Mouse (Mus musculus): Measurements from ENCODE around the gene Tnfsf11. TPM values are rescaled to one million over a fixed set of nuclear protein-coding genes. Genes with fewer than 3 reads are reported as not detected.

Gene Tnfsf11
- polyA plus RNA-seq, 1 experiment from 2014 or later = 0.43 TPM

DNA sequence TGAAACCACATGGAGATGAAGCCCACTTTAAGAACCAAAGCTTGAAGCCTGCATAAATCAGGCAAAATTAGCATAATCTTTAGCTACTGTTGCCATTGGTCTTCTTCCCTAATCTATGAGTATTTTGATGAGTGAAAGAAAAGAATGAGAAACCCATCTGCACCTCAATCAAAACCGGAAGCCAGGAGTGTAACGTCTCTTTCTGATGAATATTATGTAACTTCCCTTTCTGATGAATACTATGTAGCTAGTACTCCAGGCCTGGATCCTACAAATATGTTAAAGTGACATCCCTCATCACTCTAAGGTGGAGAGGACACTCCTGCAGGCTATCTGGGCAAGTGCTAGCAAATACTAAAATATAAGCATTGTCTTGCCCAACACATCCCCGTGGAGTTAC is 6.9 kb downstream of the Tnfsf11 start:
- H3K27ac ChIP-seq (ENCODE audit: low read depth, low read length) = no peak overlapping the region
- ATAC-seq (ENCODE audit: low FRiP score, low TSS enrichment) = no peak
- WGBS = 89% methylated on average over 3 of the region's 3 CpGs
- H3K4me3 ChIP-seq (ENCODE audit: low read length) = no peak overlapping the region
- H3K9me3 ChIP-seq (ENCODE audit: control insufficient read depth, low read length) = no peaks in the 10 kb centered on the region
- H3K4me1 ChIP-seq (ENCODE audit: control insufficient read depth, insufficient read depth, low read length) = no peaks in the 10 kb centered on the region
- peaks cover 2% of the 10 kb centered on the region; the same call in 1 of the 2 replicates for H3K27me3 ChIP-seq (ENCODE audit: control insufficient read depth, insufficient read depth, low read length)
- H3K4me2 ChIP-seq (replicated peaks; ENCODE audit: low read depth, low read length) = no peak overlapping the region
- H3K36me3 ChIP-seq (ENCODE audit: control insufficient read depth, insufficient read depth, low read length) = no peaks in the 10 kb centered on the region
- no peak overlapping the region for H3K9ac ChIP-seq (ENCODE audit: low read depth, low read length)

DNA sequence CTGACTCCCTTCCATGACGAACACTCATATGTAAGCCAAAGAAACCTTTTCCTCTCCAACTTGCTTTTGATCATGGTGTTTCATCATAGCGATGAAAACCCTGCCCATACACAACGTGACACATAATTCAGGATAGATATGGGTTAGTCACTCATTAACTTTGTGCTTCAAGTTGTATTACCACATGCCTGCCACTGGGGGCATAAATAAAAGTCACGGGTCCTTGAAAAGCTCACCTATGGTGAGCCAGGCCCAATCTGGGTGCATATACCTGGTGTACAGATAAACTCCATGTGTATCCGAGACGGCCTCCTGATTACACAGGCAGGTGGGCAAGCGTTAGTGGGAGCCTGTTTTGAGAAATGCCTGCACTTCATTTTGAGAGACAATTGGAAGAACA is 15.2 kb downstream of the Tnfsf11 start:
- H3K27me3 ChIP-seq (ENCODE audit: control insufficient read depth, insufficient read depth, low read length) = no peaks in the 10 kb centered on the region
- no peak for ATAC-seq (ENCODE audit: low FRiP score, low TSS enrichment)
- H3K9ac ChIP-seq (ENCODE audit: low read depth, low read length) = no peak overlapping the region
- H3K9me3 ChIP-seq (ENCODE audit: control insufficient read depth, low read length) = no peaks in the 10 kb centered on the region; the same call in 1 of the 2 replicates
- H3K4me2 ChIP-seq (replicated peaks; ENCODE audit: low read depth, low read length) = no peak overlapping the region
- WGBS = 91% methylated on average over 7 of the region's 7 CpGs
- no peaks in the 10 kb centered on the region for H3K36me3 ChIP-seq (ENCODE audit: control insufficient read depth, insufficient read depth, low read length)
- no peaks in the 10 kb centered on the region for H3K4me1 ChIP-seq (ENCODE audit: control insufficient read depth, insufficient read depth, low read length)
- no peak overlapping the region for H3K4me3 ChIP-seq (ENCODE audit: low read length)
- no peak overlapping the region for H3K27ac ChIP-seq (ENCODE audit: low read depth, low read length)

DNA sequence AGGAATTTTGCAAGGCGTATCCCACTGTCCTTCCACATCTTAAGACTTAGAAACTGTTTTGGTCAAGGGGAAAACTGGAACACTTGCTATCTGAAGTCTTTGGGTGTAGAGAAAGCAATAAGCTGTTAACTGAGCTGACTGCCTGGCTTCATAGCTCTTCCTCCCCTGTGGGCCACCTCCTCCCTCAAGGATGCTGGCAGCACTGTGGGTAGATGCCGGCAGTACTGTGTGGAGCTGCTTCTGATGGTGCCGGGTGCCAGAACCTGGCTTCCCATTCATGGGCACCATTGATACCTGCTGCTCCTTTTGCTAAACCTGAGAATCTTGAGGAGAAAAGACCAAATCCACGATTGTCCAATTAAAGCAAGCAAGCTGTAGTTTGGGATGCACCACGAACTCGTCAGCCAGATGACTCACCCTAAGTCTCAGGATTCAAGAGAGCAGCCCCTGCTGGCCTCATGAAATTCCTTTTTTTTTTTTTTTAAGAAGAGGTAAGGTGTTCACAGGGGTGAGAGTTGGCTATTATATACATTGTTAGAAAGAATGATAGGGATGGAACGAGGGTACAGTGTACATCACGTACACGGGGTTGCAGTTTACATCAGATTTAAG is 17.8 kb downstream of the Tnfsf11 start:
- H3K9me3 ChIP-seq (ENCODE audit: control insufficient read depth, low read length) = no peaks in the 10 kb centered on the region; the same call in 1 of the 2 replicates
- WGBS = 80% methylated on average over 9 of the region's 9 CpGs
- H3K4me3 ChIP-seq (ENCODE audit: low read length) = no peak overlapping the region
- ATAC-seq (ENCODE audit: low FRiP score, low TSS enrichment) = no peak
- H3K9ac ChIP-seq (ENCODE audit: low read depth, low read length) = no peak overlapping the region
- no peaks in the 10 kb centered on the region for H3K36me3 ChIP-seq (ENCODE audit: control insufficient read depth, insufficient read depth, low read length)
- H3K27ac ChIP-seq (ENCODE audit: low read depth, low read length) = no peak overlapping the region
- H3K4me2 ChIP-seq (replicated peaks; ENCODE audit: low read depth, low read length) = no peak overlapping the region
- no peaks in the 10 kb centered on the region for H3K4me1 ChIP-seq (ENCODE audit: control insufficient read depth, insufficient read depth, low read length)
- no peaks in the 10 kb centered on the region for H3K27me3 ChIP-seq (ENCODE audit: control insufficient read depth, insufficient read depth, low read length)

DNA sequence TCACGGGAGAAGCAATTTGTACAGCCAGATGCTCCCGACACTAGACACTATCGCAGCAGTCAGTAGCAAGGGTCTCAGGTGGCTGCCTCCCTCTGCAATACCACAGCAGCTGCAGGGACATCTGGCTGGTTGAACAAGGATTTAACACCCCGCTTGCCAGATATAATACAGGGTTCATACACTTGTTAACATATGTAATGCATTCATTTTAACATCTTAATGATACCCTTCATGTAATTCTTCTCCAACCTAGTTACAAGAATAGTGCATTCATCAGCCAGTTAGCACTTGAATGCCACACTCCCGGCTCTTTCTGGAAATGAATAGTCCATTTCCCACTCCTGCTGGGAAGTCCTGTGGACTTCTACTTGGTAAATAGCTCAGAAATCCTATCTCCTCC is 18.9 kb downstream of the Tnfsf11 start:
- no peak overlapping the region for H3K27ac ChIP-seq (ENCODE audit: low read depth, low read length)
- WGBS = 37% methylated on average over 5 of the region's 5 CpGs
- no peaks in the 10 kb centered on the region for H3K36me3 ChIP-seq (ENCODE audit: control insufficient read depth, insufficient read depth, low read length)
- H3K27me3 ChIP-seq (ENCODE audit: control insufficient read depth, insufficient read depth, low read length) = no peaks in the 10 kb centered on the region
- H3K4me1 ChIP-seq (ENCODE audit: control insufficient read depth, insufficient read depth, low read length) = no peaks in the 10 kb centered on the region
- no peaks in the 10 kb centered on the region; the same call in 1 of the 2 replicates for H3K9me3 ChIP-seq (ENCODE audit: control insufficient read depth, low read length)
- no peak for ATAC-seq (ENCODE audit: low FRiP score, low TSS enrichment)
- H3K4me3 ChIP-seq (ENCODE audit: low read length) = no peak overlapping the region
- H3K4me2 ChIP-seq (replicated peaks; ENCODE audit: low read depth, low read length) = no peak overlapping the region
- H3K9ac ChIP-seq (ENCODE audit: low read depth, low read length) = no peak overlapping the region

DNA sequence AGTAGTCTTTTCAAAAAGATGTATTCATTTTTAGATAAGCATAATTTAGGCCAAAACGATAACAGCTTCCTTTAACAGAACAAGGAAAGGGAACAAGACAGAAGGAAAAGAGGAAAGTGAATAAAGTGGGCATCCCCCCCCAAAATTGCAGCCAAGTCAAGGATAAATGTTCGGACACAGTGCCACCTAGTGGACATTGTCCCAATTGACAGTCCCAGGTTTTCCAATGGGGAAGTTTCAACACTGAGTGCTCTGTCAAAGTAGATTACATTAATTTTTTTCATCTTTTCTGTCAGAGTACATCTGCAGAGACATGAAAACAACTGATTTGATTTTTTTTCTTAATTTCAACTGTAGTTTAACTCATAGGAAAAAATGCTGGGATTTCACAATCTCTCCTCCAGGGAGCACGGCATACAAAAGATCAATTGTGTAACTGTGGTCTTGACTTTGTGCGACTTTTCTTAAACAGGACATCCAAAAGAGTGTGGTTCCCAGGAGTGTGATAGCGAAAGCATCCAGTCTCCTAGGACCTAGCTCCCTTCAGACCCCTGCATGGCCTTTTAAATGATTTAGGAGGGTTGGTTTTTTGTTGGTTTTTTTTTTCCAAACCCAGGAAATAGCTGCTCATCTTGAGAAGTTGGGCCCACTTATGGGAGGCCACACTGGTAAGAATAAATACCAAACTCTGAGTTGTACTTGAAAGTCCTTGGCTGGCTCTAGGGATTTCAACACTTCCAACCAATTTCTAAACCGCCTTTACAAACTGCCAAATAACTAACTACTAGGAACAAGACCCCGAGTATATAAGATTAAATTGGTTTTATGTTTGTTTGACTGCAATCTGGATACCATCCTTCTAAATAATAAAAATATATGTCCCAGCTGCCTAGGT is 19.7 kb downstream of the Tnfsf11 start:
- H3K9me3 ChIP-seq (ENCODE audit: control insufficient read depth, low read length) = no peaks in the 10 kb centered on the region
- H3K36me3 ChIP-seq (ENCODE audit: control insufficient read depth, insufficient read depth, low read length) = no peaks in the 10 kb centered on the region
- no peak overlapping the region for H3K9ac ChIP-seq (ENCODE audit: low read depth, low read length)
- H3K27me3 ChIP-seq (ENCODE audit: control insufficient read depth, insufficient read depth, low read length) = no peaks in the 10 kb centered on the region
- no peak overlapping the region for H3K4me2 ChIP-seq (replicated peaks; ENCODE audit: low read depth, low read length)
- no peaks in the 10 kb centered on the region for H3K4me1 ChIP-seq (ENCODE audit: control insufficient read depth, insufficient read depth, low read length)
- no peak overlapping the region for H3K27ac ChIP-seq (ENCODE audit: low read depth, low read length)
- ATAC-seq (ENCODE audit: low FRiP score, low TSS enrichment) = no peak
- WGBS = 52% methylated on average over 7 of the region's 7 CpGs
- no peak overlapping the region for H3K4me3 ChIP-seq (ENCODE audit: low read length)

DNA sequence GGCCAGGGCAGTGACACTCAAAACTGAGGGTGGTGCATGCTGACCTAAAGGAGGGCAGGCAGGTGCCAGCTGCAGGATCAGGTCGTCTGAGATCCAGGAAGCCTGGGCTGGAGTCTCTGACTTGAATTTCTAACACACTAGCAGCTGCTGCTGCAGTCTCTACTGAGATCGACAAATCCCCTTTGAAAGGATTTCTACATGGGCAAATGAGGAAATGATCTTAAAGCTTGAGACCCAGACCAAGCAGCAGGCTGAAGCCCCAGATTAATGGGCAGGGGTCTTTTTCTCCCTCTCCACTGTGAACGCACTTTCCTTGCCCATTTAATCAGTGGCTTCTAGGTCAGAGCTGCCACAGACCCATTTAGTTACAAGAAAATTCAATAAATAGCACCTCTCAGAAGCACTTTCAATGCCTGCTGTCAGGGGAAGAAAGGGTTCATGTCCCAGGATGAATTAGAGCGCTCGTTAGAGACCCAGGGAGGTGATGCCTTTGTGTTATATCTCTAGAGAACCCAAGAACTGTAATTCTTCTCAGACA is 21.8 kb downstream of the Tnfsf11 start:
- ATAC-seq (ENCODE audit: low FRiP score, low TSS enrichment) = no peak
- Histone ChIP-seq H3K4me1 (ENCODE audit: control insufficient read depth, insufficient read depth, low read length) (no peaks in the 10 kb centered on the region), H3K4me2 (replicated peaks; ENCODE audit: low read depth, low read length) (no peak overlapping the region), H3K4me3 (ENCODE audit: low read length) (no peak overlapping the region), H3K27ac (ENCODE audit: low read depth, low read length) (no peak overlapping the region), H3K9me3 (ENCODE audit: control insufficient read depth, low read length) (no peaks in the 10 kb centered on the region), H3K36me3 (ENCODE audit: control insufficient read depth, insufficient read depth, low read length) (no peaks in the 10 kb centered on the region), H3K27me3 (ENCODE audit: control insufficient read depth, insufficient read depth, low read length) (no peaks in the 10 kb centered on the region), H3K9ac (ENCODE audit: low read depth, low read length) (no peak overlapping the region)
- WGBS = 47% methylated on average over 5 of the region's 5 CpGs

DNA sequence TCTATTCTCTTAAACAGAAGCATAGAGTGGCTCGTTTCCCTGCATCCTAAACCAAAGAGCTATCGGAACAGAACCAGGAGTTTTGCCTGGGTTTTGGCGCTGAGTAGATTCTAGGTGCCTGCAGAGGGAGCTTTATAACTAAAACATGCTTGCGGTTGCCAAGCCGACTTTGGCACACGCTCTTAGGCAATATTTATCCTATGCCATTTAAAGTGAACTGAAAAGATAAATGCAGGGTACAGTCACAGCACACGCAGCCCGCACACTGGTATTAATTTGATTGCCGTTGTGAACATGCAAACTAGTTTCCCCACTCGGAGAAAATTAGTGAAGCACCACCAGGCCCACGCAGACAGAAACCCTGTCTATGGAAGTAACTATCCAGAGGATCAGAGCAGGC is 25.4 kb downstream of the Tnfsf11 start:
- no peak overlapping the region for H3K4me3 ChIP-seq (ENCODE audit: low read length)
- no peak overlapping the region for H3K9ac ChIP-seq (ENCODE audit: low read depth, low read length)
- no peak overlapping the region for H3K4me2 ChIP-seq (replicated peaks; ENCODE audit: low read depth, low read length)
- ATAC-seq (ENCODE audit: low FRiP score, low TSS enrichment) = no peak
- H3K27ac ChIP-seq (ENCODE audit: low read depth, low read length) = no peak overlapping the region
- no peaks in the 10 kb centered on the region for H3K27me3 ChIP-seq (ENCODE audit: control insufficient read depth, insufficient read depth, low read length)
- H3K4me1 ChIP-seq (ENCODE audit: control insufficient read depth, insufficient read depth, low read length) = no peaks in the 10 kb centered on the region
- 86% methylated on average over 11 of the region's 11 CpGs for WGBS
- H3K9me3 ChIP-seq (ENCODE audit: control insufficient read depth, low read length) = no peaks in the 10 kb centered on the region
- H3K36me3 ChIP-seq (ENCODE audit: control insufficient read depth, insufficient read depth, low read length) = no peaks in the 10 kb centered on the region

DNA sequence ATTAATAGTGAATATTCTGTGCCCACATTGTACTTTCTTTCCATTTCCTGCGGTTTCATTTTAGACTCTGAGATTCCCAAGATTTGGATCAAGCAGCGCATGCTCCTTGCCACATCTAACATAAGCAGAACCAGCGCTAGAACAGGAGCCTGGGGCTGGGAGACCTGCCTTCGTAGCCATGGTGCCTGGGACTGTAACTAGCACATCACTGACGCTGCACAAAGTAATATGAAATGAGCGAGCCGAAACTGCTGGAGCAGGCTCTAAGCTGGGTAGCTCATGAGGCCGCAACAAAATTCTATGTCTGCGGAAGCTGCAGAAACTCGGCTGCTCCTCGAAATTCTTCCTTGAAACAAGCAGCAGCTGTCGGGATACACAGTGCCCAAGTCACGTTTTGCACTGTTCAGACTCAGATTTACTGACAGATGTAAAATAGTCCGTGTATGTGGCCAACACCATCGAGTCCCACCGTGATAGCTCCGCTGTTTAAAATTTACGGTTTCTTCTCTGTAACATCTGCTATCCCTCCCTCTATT is 31.4 kb downstream of the Tnfsf11 start:
- 72% methylated on average over 18 of the region's 18 CpGs for WGBS
- H3K9me3 ChIP-seq (ENCODE audit: control insufficient read depth, low read length) = no peaks in the 10 kb centered on the region
- H3K27me3 ChIP-seq (ENCODE audit: control insufficient read depth, insufficient read depth, low read length) = no peaks in the 10 kb centered on the region
- ATAC-seq (ENCODE audit: low FRiP score, low TSS enrichment) = no peak
- no peak overlapping the region for H3K4me2 ChIP-seq (replicated peaks; ENCODE audit: low read depth, low read length)
- H3K4me1 ChIP-seq (ENCODE audit: control insufficient read depth, insufficient read depth, low read length) = no peaks in the 10 kb centered on the region
- no peaks in the 10 kb centered on the region for H3K36me3 ChIP-seq (ENCODE audit: control insufficient read depth, insufficient read depth, low read length)
- H3K9ac ChIP-seq (ENCODE audit: low read depth, low read length) = no peak overlapping the region
- no peak overlapping the region for H3K27ac ChIP-seq (ENCODE audit: low read depth, low read length)
- no peak overlapping the region for H3K4me3 ChIP-seq (ENCODE audit: low read length)

DNA sequence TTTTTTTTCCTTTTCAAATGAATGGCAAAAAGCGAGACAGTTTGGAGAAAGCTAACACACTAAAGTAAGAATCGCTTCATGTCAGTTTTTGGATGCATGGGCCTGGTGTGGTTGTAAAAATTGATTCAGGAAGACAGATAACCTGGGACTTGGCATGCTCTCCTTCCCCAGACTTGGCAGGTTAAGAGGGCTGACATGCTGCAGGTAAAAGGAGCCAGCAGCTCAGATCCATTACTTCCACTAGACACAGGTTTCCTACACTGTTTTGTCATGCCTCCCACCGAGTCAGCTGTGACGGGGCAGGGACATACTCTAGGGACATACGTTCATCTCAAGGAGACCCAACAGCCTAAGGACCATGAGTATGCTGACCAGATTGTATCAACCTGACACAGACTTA is 33.0 kb downstream of the Tnfsf11 start:
- Histone ChIP-seq H3K4me2 (replicated peaks; ENCODE audit: low read depth, low read length) (no peak overlapping the region), H3K4me3 (ENCODE audit: low read length) (no peak overlapping the region), H3K27ac (ENCODE audit: low read depth, low read length) (no peak overlapping the region), H3K9ac (ENCODE audit: low read depth, low read length) (no peak overlapping the region), H3K27me3 (ENCODE audit: control insufficient read depth, insufficient read depth, low read length) (no peaks in the 10 kb centered on the region), H3K4me1 (ENCODE audit: control insufficient read depth, insufficient read depth, low read length) (no peaks in the 10 kb centered on the region), H3K36me3 (ENCODE audit: control insufficient read depth, insufficient read depth, low read length) (no peaks in the 10 kb centered on the region), H3K9me3 (ENCODE audit: control insufficient read depth, low read length) (peaks cover 3% of the 10 kb centered on the region; the same call in 1 of the 2 replicates)
- 82% methylated on average over 5 of the region's 5 CpGs for WGBS
- no peak for ATAC-seq (ENCODE audit: low FRiP score, low TSS enrichment)

Data from kidney, embryonic 14.5 days (tissue).